Mouse (Mus musculus) intestine, embryonic 16.5 days (tissue): ENCODE results near the gene Fam181a. TPM values are rescaled to one million over a fixed set of nuclear protein-coding genes. Genes with fewer than 3 reads are reported as not detected.

Experiments used
- ATAC-seq: fragments of 200-750 bp; cut with Nextera tagmentation; 2 replicates; pipeline ENCODE4 v1.8.0; 2017; ENCODE audit warnings: moderate TSS enrichment, moderate library complexity
- H3K27ac ChIP-seq: fragments of 300-500 bp; sonication (generic); 2 replicates; pipeline ENCODE4 v1.5.1; 2014; ENCODE audit warnings: mild to moderate bottlenecking, low read length
- H3K27me3 ChIP-seq: fragments of 300-500 bp; sonication (generic); replicated peaks from 2 replicates; pipeline ENCODE4 v1.6.1; 2014; ENCODE audit warnings: low read length, control low read depth, mixed read lengths; ENCODE audit not compliant: control insufficient read depth, insufficient read depth
- H3K36me3 ChIP-seq: fragments of 300-500 bp; sonication (generic); 2 replicates; pipeline ENCODE4 v1.6.1; 2014; ENCODE audit warnings: low read length, control low read depth; ENCODE audit not compliant: control insufficient read depth, insufficient read depth
- H3K4me1 ChIP-seq: fragments of 300-500 bp; sonication (generic); 2 replicates; pipeline ENCODE4 v1.6.1; 2014; ENCODE audit warnings: low read length, control low read depth, mixed read lengths; ENCODE audit not compliant: control insufficient read depth, insufficient read depth
- H3K4me2 ChIP-seq: fragments of 300-500 bp; sonication (generic); 2 replicates; pipeline ENCODE4 v1.6.1; 2014; ENCODE audit warnings: low read depth, low read length, control low read depth
- H3K4me3 ChIP-seq: fragments of 300-500 bp; sonication (generic); 2 replicates; pipeline ENCODE4 v1.5.1; 2014; ENCODE audit warnings: mild to moderate bottlenecking, low read length
- H3K9ac ChIP-seq: fragments of 300-500 bp; sonication (generic); 2 replicates; pipeline ENCODE4 v1.6.1; 2014; ENCODE audit warnings: low read depth, low read length
- H3K9me3 ChIP-seq: fragments of 300-500 bp; sonication (generic); 2 replicates; pipeline ENCODE4 v1.6.1; 2016; ENCODE audit warnings: low read length, control low read depth; ENCODE audit not compliant: control insufficient read depth
- WGBS: fragments of 180-500 bp; shearing (Covaris S2); extraction: QIAGEN DNeasy Blood & Tissue Kit; methylation state at CpG from one replicate; pipeline ENCODE4 v1.1.7; 2014; 5-methylcytosine and 5-hydroxymethylcytosine counted together
- polyA plus RNA-seq: library from polyadenylated mRNA; unstranded; fragments of >200 nt; fragmentation: Nextera tagmentation; extraction: Ambion mirVana; gene quantifications from 2 replicates; pipeline ENCODE4 v1.2.1, GENCODE M21; 2015

Fam181a gene
- polyA plus RNA-seq, 1 experiment from 2014 or later = not detected

DNA sequence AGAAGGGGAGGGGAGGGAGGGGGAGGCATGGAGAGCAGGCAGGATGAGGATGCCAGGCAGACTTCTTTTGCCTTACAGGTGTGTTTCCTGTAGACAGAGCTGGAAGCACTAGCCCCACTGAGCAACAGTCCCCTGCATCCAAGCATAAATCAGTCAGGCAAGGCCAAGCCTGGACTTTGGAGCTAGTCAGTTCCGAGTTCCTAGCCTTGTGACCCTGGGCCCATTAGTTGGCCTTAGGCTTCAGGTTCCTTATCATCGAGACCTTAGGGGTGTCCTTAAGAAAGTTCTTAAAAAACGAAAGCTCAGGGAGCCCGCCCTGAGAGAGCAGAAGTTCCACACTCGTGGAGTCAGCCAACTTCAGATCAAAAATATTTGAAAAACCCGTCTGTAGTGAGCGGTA is 34.2 kb downstream of the Fam181a start:
- Histone ChIP-seq H3K9me3 (no peaks in the 10 kb centered on the region), H3K4me2 (no peak overlapping the region), H3K36me3 (no peaks in the 10 kb centered on the region), H3K27ac (no peak overlapping the region), H3K9ac (no peak overlapping the region), H3K4me3 (no peak overlapping the region), H3K27me3 (no peaks in the 10 kb centered on the region), H3K4me1 (no peaks in the 10 kb centered on the region)
- no peak for ATAC-seq
- 73% methylated on average over 7 of the region's 7 CpGs for WGBS

DNA sequence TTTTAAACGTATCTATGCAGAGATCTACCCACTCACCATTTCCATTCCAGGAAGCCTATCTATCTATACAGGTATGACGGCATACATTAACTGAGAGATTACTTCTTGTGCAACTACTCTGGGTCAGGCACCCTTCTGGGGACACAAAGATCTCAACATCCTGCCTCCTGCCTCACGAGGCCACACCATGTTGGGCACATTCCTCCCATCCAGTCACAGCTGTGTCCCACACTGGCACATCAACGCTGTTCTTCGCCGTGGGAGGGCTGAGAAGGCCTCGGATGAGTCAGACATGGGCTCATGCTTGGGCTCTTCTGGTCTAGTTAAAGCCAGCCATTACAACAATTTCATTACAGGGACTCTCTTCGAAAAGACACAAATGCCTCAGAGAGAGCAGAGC is 36.2 kb downstream of the Fam181a start:
- Histone ChIP-seq H3K4me1 (no peaks in the 10 kb centered on the region), H3K27ac (no peak overlapping the region), H3K9ac (no peak overlapping the region), H3K36me3 (no peaks in the 10 kb centered on the region), H3K9me3 (no peaks in the 10 kb centered on the region), H3K27me3 (no peaks in the 10 kb centered on the region), H3K4me2 (no peak overlapping the region), H3K4me3 (no peak overlapping the region)
- no peak for ATAC-seq
- WGBS = 79% methylated on average over 8 of the region's 8 CpGs

DNA sequence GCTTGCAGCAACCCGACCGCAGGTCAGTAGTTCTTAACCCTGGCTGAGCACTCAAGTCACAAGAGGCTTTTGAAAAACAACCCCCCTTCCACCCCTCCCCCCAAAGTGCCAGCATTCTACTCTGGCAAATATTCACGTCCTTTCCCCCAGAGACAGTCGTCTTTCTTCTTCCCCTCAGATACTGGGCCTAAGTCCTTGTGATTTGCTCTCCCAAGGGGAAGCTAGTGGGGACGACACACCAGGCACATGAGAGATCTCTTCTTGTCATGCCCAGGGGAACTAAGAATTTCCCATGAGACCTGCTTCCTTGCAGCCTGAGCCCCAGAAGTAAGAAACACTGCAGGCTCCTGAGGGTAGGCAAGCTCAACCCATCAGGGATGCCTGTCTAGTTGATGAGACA is 36.6 kb downstream of the Fam181a start:
- no peaks in the 10 kb centered on the region for H3K36me3 ChIP-seq
- no peak overlapping the region for H3K4me3 ChIP-seq
- 59% methylated on average over 5 of the region's 5 CpGs for WGBS
- H3K9ac ChIP-seq = no peak overlapping the region
- no peak overlapping the region for H3K4me2 ChIP-seq
- H3K27ac ChIP-seq = no peak overlapping the region
- no peaks in the 10 kb centered on the region for H3K4me1 ChIP-seq
- ATAC-seq = no peak
- no peaks in the 10 kb centered on the region for H3K27me3 ChIP-seq
- no peaks in the 10 kb centered on the region for H3K9me3 ChIP-seq

DNA sequence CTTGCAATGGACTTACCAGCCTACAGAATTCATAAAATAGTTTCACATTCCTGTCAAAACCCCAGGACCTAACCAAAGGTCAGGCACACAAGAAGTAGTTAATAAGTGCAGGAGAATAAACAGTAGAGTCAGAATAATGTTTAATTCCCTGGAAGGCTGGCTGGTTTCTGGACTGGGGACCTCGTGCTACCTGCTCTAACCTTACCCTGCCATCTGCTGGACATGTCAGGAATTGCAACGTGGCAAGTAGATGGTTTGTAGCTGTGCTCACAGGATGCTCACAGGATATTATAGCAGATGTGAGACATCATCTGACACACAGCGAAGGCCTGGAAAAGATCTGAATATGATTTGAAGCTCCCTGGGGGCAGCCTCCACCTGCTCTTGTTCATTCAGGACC is 37.7 kb downstream of the Fam181a start:
- no peaks in the 10 kb centered on the region for H3K36me3 ChIP-seq
- ATAC-seq = peak; percentile 45
- H3K4me3 ChIP-seq = no peak overlapping the region

DNA sequence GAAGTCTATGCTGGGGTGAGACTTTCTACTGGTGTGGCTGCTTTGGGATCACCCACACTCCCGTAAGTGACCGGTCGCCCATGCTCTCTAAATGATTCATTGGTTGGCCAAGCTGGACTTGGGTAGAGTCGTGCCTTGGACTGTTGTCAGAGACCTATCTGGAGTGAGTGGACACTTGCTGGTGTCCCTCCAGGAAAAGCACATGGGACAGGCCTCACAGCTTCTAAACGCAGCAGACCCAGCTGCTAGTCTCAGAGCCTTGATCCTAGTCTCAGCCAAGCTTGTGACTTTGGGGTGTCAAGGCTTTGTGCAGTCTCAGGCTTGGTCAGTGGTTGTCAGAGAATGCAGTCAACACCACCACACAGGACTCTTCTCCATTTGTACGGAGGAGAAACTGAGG is 42.0 kb downstream of the Fam181a start:
- no peaks in the 10 kb centered on the region for H3K27me3 ChIP-seq
- no peaks in the 10 kb centered on the region for H3K9me3 ChIP-seq
- no peak overlapping the region for H3K4me3 ChIP-seq
- 90% methylated on average over 6 of the region's 6 CpGs for WGBS
- H3K9ac ChIP-seq = no peak overlapping the region
- no peaks in the 10 kb centered on the region for H3K4me1 ChIP-seq
- no peak overlapping the region for H3K27ac ChIP-seq
- no peak overlapping the region for H3K4me2 ChIP-seq
- ATAC-seq = no peak
- no peaks in the 10 kb centered on the region for H3K36me3 ChIP-seq

More for the DNA sequence above, 37.7 kb downstream of the Fam181a start:
- Histone ChIP-seq H3K9ac (no peak overlapping the region), H3K9me3 (no peaks in the 10 kb centered on the region), H3K27ac (no peak overlapping the region), H3K4me1 (no peaks in the 10 kb centered on the region), H3K27me3 (no peaks in the 10 kb centered on the region), H3K4me2 (no peak overlapping the region)
- WGBS = 3% methylated on average over 3 of the region's 3 CpGs

DNA sequence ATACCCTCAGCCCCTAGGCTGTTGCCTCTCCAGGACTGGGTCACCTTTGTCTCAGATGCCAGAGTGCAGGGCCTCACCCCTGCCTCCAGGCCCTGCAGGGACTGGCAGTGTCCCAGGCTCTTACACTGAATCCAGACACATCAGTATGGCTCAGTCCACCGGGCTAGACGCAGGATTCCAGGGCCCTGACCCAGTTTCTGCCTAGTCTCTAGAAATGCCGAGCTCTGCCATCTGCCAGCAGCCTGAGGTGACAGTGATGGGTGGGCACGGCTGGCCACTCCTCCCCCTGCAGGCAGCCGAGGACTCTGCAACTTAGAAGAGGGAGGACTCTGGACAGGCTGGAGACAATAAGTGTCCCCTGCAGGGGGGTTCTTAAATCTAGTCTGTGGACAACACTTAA is 42.8 kb downstream of the Fam181a start:
- WGBS = 15% methylated on average over 5 of the region's 5 CpGs
- H3K9me3 ChIP-seq = no peaks in the 10 kb centered on the region
- 0 out of 2 replicates have a peak overlapping the region, but pooled peaks have one; percentile 33 for H3K4me2 ChIP-seq
- H3K27me3 ChIP-seq = no peaks in the 10 kb centered on the region
- peak overlapping the region; percentile 37; the same call in 1 of the 2 replicates for H3K9ac ChIP-seq
- peak overlapping the region; percentile 30 for H3K4me3 ChIP-seq
- no peaks in the 10 kb centered on the region for H3K4me1 ChIP-seq
- H3K27ac ChIP-seq = no peak overlapping the region
- H3K36me3 ChIP-seq = no peaks in the 10 kb centered on the region
- ATAC-seq = no peak

DNA sequence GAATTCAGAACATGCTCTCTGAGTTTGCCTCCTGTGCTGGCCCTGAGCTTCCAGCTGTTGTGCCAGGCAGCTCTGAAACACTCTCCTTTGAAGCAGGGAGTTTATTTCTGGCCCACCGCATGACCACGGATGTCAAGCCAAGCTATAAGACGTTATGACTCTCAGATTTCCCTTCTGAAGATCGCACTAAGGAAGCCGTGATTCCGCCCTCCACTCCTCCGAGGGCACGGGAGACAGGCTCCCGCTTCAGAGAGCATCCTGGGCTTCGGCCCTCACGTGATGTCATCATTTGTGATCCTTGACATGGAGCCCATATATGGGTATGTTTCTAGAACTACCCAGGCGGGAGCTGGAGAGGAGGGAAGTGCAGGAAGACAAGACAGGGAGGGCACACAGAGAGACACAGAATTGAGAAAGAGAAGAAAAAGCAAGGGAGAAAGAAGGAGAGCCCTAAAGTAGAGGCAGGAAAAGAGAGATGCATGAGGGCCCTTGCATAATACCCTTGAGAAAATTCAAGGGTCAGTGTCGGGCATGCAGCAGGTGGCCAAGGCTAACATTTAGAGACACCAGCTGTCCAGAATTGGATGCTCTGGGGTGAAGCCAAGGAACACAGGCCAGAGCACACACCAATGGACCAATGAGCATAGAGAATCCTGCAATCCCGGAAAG is 45.1 kb downstream of the Fam181a start, which contains the start of gene Asb2:
TSS of gene Asb2 (minus strand) at position 256 of the 669 bp plus-strand sequence.
- Histone ChIP-seq H3K27ac (peak within 1 kb of the TSS; percentile 69), H3K4me3 (peak within 1 kb of the TSS; percentile 30), H3K4me2 (no peak within 1 kb of the TSS), H3K4me1 (no peaks in the 10 kb centered on the region), H3K27me3 (no peaks in the 10 kb centered on the region), H3K9me3 (no peaks in the 10 kb centered on the region), H3K9ac (peak within 1 kb of the TSS; percentile 16; the same call in 1 of the 2 replicates), H3K36me3 (no peaks in the 10 kb centered on the region)
- 40% methylated on average over 14 of the region's 14 CpGs for WGBS
- peak; percentile 63; the same call in 1 of the 2 replicates for ATAC-seq

DNA sequence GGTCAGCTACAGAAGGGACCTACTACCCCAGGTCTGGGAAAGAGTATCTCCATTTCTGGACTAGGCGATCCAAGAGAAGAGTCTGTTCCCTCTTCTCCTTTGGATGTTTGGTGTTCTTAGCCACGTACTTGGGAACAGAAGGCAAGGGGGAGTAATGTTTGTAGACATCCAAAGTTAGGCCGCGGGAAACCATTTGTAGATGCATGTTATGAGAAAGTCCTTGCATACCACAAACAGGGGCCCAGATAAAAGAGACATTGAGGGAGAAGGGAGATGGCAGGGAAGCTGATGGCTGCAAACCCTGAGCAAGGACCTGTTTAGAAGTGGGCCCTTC is 45.6 kb downstream of the Fam181a start:
- H3K9me3 ChIP-seq = no peaks in the 10 kb centered on the region
- H3K4me3 ChIP-seq = no peak overlapping the region
- no peaks in the 10 kb centered on the region for H3K36me3 ChIP-seq
- H3K27me3 ChIP-seq = no peaks in the 10 kb centered on the region
- H3K4me1 ChIP-seq = no peaks in the 10 kb centered on the region
- ATAC-seq = no peak
- H3K27ac ChIP-seq = peak overlapping the region; percentile 69
- 89% methylated on average over 4 of the region's 4 CpGs for WGBS
- no peak overlapping the region for H3K4me2 ChIP-seq
- no peak overlapping the region for H3K9ac ChIP-seq

DNA sequence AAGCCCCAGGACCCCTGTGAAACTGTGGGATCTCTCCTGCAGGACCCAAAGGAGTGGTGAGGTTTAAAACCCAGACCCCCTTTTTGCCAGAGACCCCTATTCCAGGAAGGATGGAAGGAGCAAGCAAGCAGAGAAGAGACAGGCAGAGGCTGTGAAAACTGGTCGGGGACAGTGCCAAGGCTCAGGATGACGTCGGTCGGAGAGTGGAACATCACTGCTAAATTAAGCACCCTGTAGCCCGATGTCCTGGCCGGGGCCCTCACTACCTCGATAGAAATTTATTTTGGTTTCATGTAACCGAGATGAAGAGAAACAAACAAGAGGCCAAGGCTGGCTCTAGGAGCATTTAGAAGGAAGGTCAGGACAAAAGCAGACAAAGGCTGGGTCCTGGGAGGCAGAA is 47.4 kb downstream of the Fam181a start:
- no peak for ATAC-seq
- H3K9me3 ChIP-seq = no peaks in the 10 kb centered on the region
- H3K27ac ChIP-seq = no peak overlapping the region
- 80% methylated on average over 8 of the region's 8 CpGs for WGBS
- no peaks in the 10 kb centered on the region for H3K36me3 ChIP-seq
- H3K4me2 ChIP-seq = no peak overlapping the region
- no peaks in the 10 kb centered on the region for H3K4me1 ChIP-seq
- H3K9ac ChIP-seq = no peak overlapping the region
- H3K27me3 ChIP-seq = no peaks in the 10 kb centered on the region
- H3K4me3 ChIP-seq = no peak overlapping the region
